In the genomic region with DNA sequence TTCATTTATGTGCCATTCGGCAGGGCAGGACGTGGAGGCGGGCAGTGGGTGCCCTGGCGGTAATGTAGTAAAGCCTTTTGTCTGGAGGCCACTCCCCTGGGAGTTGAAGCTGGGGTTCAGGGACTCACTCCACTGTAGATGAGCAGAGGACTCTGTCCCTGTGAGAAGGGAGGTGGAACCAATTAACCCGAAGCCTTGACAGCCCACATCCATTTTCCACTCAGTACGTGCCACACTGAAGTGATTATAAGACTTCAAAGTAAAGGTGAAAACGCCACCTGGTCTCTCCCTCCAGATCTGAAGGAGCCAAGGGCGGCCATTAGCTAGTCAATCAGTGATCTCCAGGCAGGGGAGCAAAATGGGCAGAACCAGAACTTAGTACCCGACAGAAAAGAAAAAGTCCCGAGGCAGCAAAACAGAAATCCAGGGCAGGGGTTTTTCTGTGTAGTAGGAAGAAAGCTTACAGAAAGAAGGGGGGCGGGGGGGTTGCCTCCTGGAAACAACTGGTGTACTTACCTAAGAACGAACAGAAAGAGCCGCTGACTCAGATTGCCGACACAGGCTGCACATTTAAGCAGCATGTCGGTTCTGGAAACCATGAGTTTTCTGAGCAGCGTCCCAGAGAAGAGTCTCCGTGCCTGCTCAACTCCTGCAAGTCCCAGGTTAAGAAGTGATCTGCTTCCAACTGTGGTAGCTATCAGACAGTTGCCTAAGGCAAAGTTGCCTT, we compare ENCODE assay signal across 8 mouse cellular contexts. TPM values are rescaled to one million over a fixed set of nuclear protein-coding genes. Genes with fewer than 3 reads are reported as not detected.
DNase-seq lines count a peak whose midpoint lies in the region; TF ChIP-seq lines count a peak whose summit lies in the region.

A gene (minus strand): TSS at position 677 of the 727 bp plus-strand sequence.

- no peak for TF ChIP-seq CTCF in thymus, adult 2 months (IDR thresholded peaks at IDR 0.05; ENCODE audit: borderline replicate concordance, control insufficient read depth, extremely low read depth, insufficient read depth, low read length, poor library complexity)

- peak within 1 kb of the TSS; percentile 27 for H3K4me3 ChIP-seq in thymus, adult 2 months (ENCODE audit: control insufficient read depth, insufficient read depth, low read length)
- H3K4me3 ChIP-seq in midbrain, embryonic 10.5 days, result peak within 1 kb of the TSS; percentile 88

- peaks cover 29% of the 10 kb centered on the region for H3K4me1 ChIP-seq in thymus, adult 2 months (replicated peaks; ENCODE audit: control insufficient read depth, insufficient read depth, low read length)
- H3K4me1 ChIP-seq in midbrain, embryonic 10.5 days, result peaks cover 40% of the 10 kb centered on the region

- no peak for TF ChIP-seq POLR2A in thymus, adult 2 months (IDR thresholded peaks at IDR 0.05; ENCODE audit: control insufficient read depth, extremely low read depth, insufficient read depth, low read length, poor library complexity)

- peaks cover 4% of the 10 kb centered on the region; the same call in 1 of the 2 replicates for H3K27me3 ChIP-seq in thymus, adult 2 months (ENCODE audit: control insufficient read depth, insufficient read depth, low read length)
- peaks cover 35% of the 10 kb centered on the region for H3K27me3 ChIP-seq in midbrain, embryonic 10.5 days (ENCODE audit: low read depth, poor library complexity, severe bottlenecking)

- H3K9me3 ChIP-seq in midbrain, embryonic 10.5 days (replicated peaks), result no peaks in the 10 kb centered on the region

- no peak within 1 kb of the TSS for H3K27ac ChIP-seq in thymus, adult 2 months (ENCODE audit: control insufficient read depth, insufficient read depth, low read length)
- no peak within 1 kb of the TSS for H3K27ac ChIP-seq in midbrain, embryonic 10.5 days (replicated peaks)

- DNase-seq in thymus, adult 2 months, result no peak
- DNase-seq in thymus, postnatal 25 days, result no peak
- DNase-seq in fat pad, adult 2 months (ENCODE audit: extremely low read depth, low read depth, low spot score), result peak; percentile 81
- DNase-seq in heart, postnatal 4 days, result no peak
- no peak for DNase-seq in layer of hippocampus, postnatal 10 days (ENCODE audit: low spot score in 2 of 2)
- DNase-seq in midbrain, embryonic 10.5 days (ENCODE audit: low spot score), result no peak
- DNase-seq in cerebellum, postnatal 25 days, result no peak
- DNase-seq in spleen, adult 12 weeks (ENCODE audit: low spot score), result no peak

- no peaks in the 10 kb centered on the region for H3K36me3 ChIP-seq in thymus, adult 2 months (ENCODE audit: control insufficient read depth, insufficient read depth, low read length)
- no peaks in the 10 kb centered on the region for H3K36me3 ChIP-seq in midbrain, embryonic 10.5 days

- 24% methylated on average over 17 of the region's 17 CpGs for WGBS in thymus, adult 2 months
- WGBS in midbrain, embryonic 10.5 days, result 33% methylated on average over 17 of the region's 17 CpGs

RNA-seq across cellular contexts. Expression of the gene that starts here (rescaled TPM):
- polyA plus RNA-seq in thymus, adult 2 months (2012; rRNA removed), result 46.4 and 54.1 TPM in 2 replicates
- 10 to 100 TPM; 40.4 to 43.9 TPM for total RNA-seq in heart, postnatal 4 days (2021)
- 10 to 100 TPM; 55.5 to 61.9 TPM for total RNA-seq in layer of hippocampus, postnatal 10 days (2021)
- polyA plus RNA-seq in midbrain, embryonic 10.5 days (2016; fragmentation: Nextera tagmentation; extraction: Ambion mirVana), result 26.3 and 26.7 TPM in 2 replicates
